Mouse (Mus musculus) left cerebral cortex, adult 2 months (tissue): ENCODE results near the gene Krtap16-1. TPM values are rescaled to one million over a fixed set of nuclear protein-coding genes. Genes with fewer than 3 reads are reported as not detected.

Experiments used
- DNase-seq, 2 experiments: peaks; one replicate each; pipeline ENCODE4 v3.0.0; 2021 to 2022; ENCODE audit warnings: low spot score in 2 of 2, mixed read lengths in 1 of 2; ENCODE audit errors: extremely low spot score in 1 of 2
- H3K27ac ChIP-seq: fragments of 200-600 bp; 2 replicates; pipeline ENCODE4 v1.8.1; 2022
- H3K4me3 ChIP-seq: fragments of 200-600 bp; 2 replicates; pipeline ENCODE4 v1.8.1; 2022
- CTCF ChIP-seq: fragments of 200-600 bp; IDR thresholded peaks from 2 replicates; pipeline ENCODE4 v1.8.1; 2022; ENCODE audit warnings: antibody characterized with exemption, mild to moderate bottlenecking, moderate library complexity
- intact Hi-C: fragments of 180-260 bp; cut with DNase I; formaldehyde crosslinking; loops from one replicate; pipeline ENCODE4 v1.15.1; 2025
- total RNA-seq, 2 experiments: library from RNA; stranded (reverse); gene quantifications; 2 replicates each; pipeline ENCODE4 v1.2.3; 2021

The Krtap16-1 gene
- total RNA-seq, 2 experiments from 2014 or later, result not detected

DNA sequence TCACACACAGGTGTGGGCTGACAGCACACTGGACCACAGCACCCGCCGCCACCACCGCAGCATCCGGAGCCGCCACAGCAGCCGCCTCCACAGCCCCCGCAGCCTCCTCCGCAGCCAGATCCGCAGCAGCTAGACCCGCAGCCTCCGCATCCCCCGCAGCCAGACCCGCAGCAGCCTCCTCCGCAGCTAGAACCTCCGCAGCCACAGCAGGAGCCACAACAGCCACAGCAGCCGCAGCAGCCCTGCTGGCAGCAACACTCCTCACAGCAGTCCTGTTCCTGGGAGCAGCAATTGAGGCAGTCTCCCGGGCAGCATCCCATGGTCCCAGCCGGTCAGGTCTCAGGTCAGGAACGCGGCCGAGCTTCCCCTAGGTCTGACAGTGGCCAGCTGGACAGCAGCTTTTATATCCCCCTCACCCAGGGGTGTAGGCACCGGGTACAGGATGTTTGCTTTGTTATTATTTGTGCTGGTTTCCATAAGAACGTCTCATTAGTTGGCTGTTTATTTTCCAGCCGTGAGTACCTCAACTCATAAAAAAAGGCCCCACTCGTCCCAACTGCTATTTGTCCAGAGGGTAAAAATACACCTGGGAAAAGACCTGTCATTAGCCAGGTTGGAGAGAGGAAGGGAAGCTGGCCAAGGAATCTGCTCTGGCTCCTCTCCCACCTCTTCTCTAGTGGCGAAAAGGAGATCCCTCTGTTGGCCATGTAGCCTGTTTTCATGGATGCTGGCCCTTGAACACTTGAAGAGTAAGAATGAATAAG is 7.4 kb upstream of the Krtap16-1 start, which contains the start of gene Krtap17-1:
TSS of gene Krtap17-1 (minus strand) at position 375 of the 764 bp plus-strand sequence.
- intact Hi-C loops, result no loop called here
- no peak for DNase-seq
- Histone ChIP-seq H3K4me3 (no peak within 1 kb of the TSS), H3K27ac (no peak within 1 kb of the TSS)
- TF ChIP-seq CTCF, result no peak

DNA sequence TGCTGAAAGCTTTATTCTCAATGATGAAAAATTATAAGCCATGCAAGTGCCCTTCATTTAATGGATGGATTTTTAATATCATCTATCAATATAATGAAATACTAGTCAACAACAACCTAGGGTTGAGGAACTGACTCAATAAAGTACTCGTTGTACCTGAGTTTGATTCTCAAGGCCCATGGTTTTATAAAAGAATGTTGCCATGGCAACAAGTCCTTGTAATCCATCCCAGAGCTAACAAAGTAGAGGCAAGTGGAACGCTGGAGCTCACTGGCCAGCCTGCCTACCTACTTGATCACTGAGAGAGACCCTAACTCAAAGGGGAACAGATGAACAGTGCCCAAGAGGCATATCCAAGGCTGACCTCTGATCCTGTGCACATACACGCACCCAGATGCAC is 4.2 kb upstream of the Krtap16-1 start:
- no peak for TF ChIP-seq CTCF
- no peak overlapping the region for H3K27ac ChIP-seq
- intact Hi-C loops, result no loop called here
- no peak overlapping the region for H3K4me3 ChIP-seq
- DNase-seq, result no peak

DNA sequence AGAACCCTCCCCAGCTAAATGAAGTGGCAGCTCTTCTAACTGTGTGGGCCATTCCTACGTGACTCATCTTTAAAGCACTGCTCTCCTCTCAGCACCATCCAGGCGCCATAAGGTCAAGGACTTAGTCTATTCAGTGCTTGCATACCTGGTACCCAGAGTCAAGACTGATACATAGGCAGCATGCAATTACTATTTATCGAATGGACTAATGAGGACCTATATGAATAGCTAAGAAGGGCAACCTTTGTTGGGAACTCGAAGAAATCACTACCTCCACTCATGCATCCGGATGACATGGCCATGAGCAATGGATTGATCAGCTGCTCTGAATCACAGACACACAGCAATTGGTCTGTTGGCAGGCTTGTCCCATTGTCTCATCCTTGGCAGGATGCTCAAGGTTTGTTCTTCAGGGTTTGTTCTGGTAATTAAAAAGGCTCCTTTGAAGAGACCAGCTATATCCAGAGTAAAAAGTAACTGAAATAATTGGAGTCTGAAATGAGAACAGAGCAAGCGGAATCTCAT is 3.5 kb upstream of the Krtap16-1 start:
- TF ChIP-seq CTCF, result no peak
- Histone ChIP-seq H3K4me3 (no peak overlapping the region), H3K27ac (no peak overlapping the region)
- DNase-seq, result no peak
- intact Hi-C loops, result no loop called here

- DNase-seq, result no peak
- intact Hi-C loops, result no loop called here
These were observed 2.1 kb upstream of the Krtap16-1 start for GRCm38 (mm10) chr11:99988530-99988929.

GRCm38 (mm10) chr11:99985291-99986092 is 905 bp downstream of the Krtap16-1 start:
- Histone ChIP-seq H3K27ac (no peak overlapping the region), H3K4me3 (no peak overlapping the region)
- no peak for TF ChIP-seq CTCF
- intact Hi-C loops, result no loop called here
- DNase-seq, result peak; percentile 24 to 31

More at GRCm38 (mm10) chr11:99988530-99988929, 2.1 kb upstream of the Krtap16-1 start:
- Histone ChIP-seq H3K4me3 (no peak overlapping the region), H3K27ac (no peak overlapping the region)
- TF ChIP-seq CTCF, result no peak

- Histone ChIP-seq H3K4me3 (no peak overlapping the region), H3K27ac (no peak overlapping the region)
- intact Hi-C loops, result no loop called here
- no peak for DNase-seq
- no peak for TF ChIP-seq CTCF
These were observed 3.0 kb downstream of the Krtap16-1 start for GRCm38 (mm10) chr11:99983442-99983841.

GRCm38 (mm10) chr11:99982731-99983130 is 3.7 kb downstream of the Krtap16-1 start:
- no peak for DNase-seq
- Histone ChIP-seq H3K27ac (no peak overlapping the region), H3K4me3 (no peak overlapping the region)
- intact Hi-C loops, result no loop called here
- TF ChIP-seq CTCF, result no peak

DNA sequence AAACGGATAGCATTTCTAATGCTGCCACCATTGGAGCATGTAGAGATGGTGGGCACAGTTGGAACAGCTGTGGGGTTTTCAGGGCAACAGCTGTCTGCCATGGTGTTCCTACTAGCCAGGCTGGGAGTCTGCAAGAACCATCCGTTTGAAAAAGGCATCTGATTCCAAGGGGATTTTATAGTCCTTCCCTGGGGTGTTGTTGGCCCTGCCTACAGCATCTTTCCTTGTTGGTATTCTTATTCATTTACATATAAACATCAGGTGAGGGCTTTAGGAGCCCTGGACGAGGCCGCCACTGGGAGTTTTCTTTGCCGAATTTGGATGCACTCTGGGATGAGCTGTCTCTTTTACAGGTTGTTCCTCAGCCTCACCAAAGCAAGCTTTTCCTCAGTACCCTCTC is 7.4 kb downstream of the Krtap16-1 start, which contains the start of gene Krtap29-1:
TSS of gene Krtap29-1 (minus strand) at position 101 of the 400 bp plus-strand sequence.
- Histone ChIP-seq H3K4me3 (no peak within 1 kb of the TSS), H3K27ac (no peak within 1 kb of the TSS)
- no peak for TF ChIP-seq CTCF
- intact Hi-C loops, result no loop called here
- DNase-seq, result no peak

- intact Hi-C loops, result no loop called here
- no peak for TF ChIP-seq CTCF
These were observed 20.4 kb downstream of the Krtap16-1 start for GRCm38 (mm10) chr11:99965961-99966360.

GRCm38 (mm10) chr11:99964213-99964612 is 22.2 kb downstream of the Krtap16-1 start:
- intact Hi-C loops, result no loop called here
- TF ChIP-seq CTCF, result no peak; the same call in 1 of the 2 replicates
- no peak for DNase-seq
- Histone ChIP-seq H3K4me3 (no peak overlapping the region), H3K27ac (no peak overlapping the region)

More at GRCm38 (mm10) chr11:99965961-99966360, 20.4 kb downstream of the Krtap16-1 start:
- DNase-seq, result no peak
- no peak overlapping the region for H3K27ac ChIP-seq
- no peak overlapping the region for H3K4me3 ChIP-seq

DNA sequence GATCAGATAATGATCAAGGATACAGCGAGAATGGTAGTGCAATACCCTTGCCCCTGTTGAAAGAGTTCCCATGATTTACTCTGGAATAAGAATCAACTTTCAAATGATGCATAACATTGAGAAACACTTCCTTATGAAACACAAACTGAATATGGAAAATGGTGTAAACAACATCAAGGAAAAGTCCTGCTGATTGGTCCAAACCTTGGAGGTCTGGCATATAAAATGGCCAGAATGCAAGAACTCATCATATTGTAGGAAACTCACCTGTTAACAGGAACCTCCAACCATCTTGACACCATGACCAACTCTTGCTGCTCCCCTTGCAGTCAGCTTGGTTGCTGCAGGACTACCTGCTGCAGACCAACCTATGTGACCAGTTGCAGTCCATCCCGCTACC is 38.2 kb downstream of the Krtap16-1 start, which contains the start of gene Krtap9-5:
TSS of gene Krtap9-5 (plus strand) at position 301 of the 400 bp plus-strand sequence.
- no peak for DNase-seq
- no peak for TF ChIP-seq CTCF
- intact Hi-C loops, result no loop called here
- Histone ChIP-seq H3K4me3 (no peak within 1 kb of the TSS), H3K27ac (no peak within 1 kb of the TSS)

- no peak overlapping the region for H3K27ac ChIP-seq
- no peak for DNase-seq
- intact Hi-C loops, result no loop called here
- H3K4me3 ChIP-seq, result no peak overlapping the region
- no peak for TF ChIP-seq CTCF
These were observed 48.6 kb downstream of the Krtap16-1 start for GRCm38 (mm10) chr11:99937751-99938264.
